Mouse (Mus musculus) kidney, postnatal 0 days (tissue): Measurements from ENCODE around the gene Slitrk3. TPM values are rescaled to one million over a fixed set of nuclear protein-coding genes. Genes with fewer than 3 reads are reported as not detected.

Experiments used
- ATAC-seq: fragments of 200-750 bp; cut with Nextera tagmentation; replicated peaks from 2 replicates; pipeline ENCODE4 v1.8.0; 2017; ENCODE audit warnings: low read depth, moderate number of reproducible peaks, moderate TSS enrichment, moderate library complexity; ENCODE audit not compliant: low FRiP score
- DNase-seq: peaks from one replicate; pipeline ENCODE4 v3.0.0-alpha.2; 2016; ENCODE audit warnings: low spot score
- H3K27ac ChIP-seq: fragments of 300-500 bp; sonication (generic); 2 replicates; pipeline ENCODE4 v1.5.1; 2014; ENCODE audit warnings: mild to moderate bottlenecking
- H3K27me3 ChIP-seq: fragments of 300-500 bp; sonication (generic); 2 replicates; pipeline ENCODE4 v1.6.1; 2014; ENCODE audit warnings: low read length, mixed read lengths; ENCODE audit not compliant: insufficient read depth
- H3K36me3 ChIP-seq: fragments of 300-500 bp; sonication (generic); 2 replicates; pipeline ENCODE4 v1.6.1; 2014; ENCODE audit warnings: low read length, mixed read lengths; ENCODE audit not compliant: insufficient read depth
- H3K4me1 ChIP-seq: fragments of 300-500 bp; sonication (generic); replicated peaks from 2 replicates; pipeline ENCODE4 v1.6.1; 2014; ENCODE audit warnings: antibody characterized with exemption, low read length, mixed read lengths; ENCODE audit not compliant: insufficient read depth
- H3K4me2 ChIP-seq: fragments of 300-500 bp; sonication (generic); 2 replicates; pipeline ENCODE4 v1.6.1; 2014; ENCODE audit warnings: mild to moderate bottlenecking, low read length, moderate library complexity, mixed read lengths
- H3K4me3 ChIP-seq: fragments of 300-500 bp; sonication (generic); replicated peaks from 2 replicates; pipeline ENCODE4 v1.5.1; 2014; ENCODE audit warnings: low read depth, low read length
- H3K9ac ChIP-seq: fragments of 300-500 bp; sonication (generic); 2 replicates; pipeline ENCODE4 v1.6.1; 2014; ENCODE audit warnings: low read depth, low read length
- H3K9me3 ChIP-seq: fragments of 300-500 bp; sonication (generic); replicated peaks from 2 replicates; pipeline ENCODE4 v1.6.1; 2016; ENCODE audit warnings: low read length, inconsistent platforms, mixed read lengths
- CTCF ChIP-seq: IDR thresholded peaks from 2 replicates; pipeline ENCODE4 v1.5.1; 2016; ENCODE audit warnings: antibody characterized with exemption, low read depth, mild to moderate bottlenecking, moderate library complexity
- WGBS: fragments of 180-500 bp; shearing (Covaris S2); extraction: QIAGEN DNeasy Blood & Tissue Kit; methylation state at CpG from one replicate; pipeline ENCODE4 v1.1.7; 2014; 5-methylcytosine and 5-hydroxymethylcytosine counted together
- polyA plus RNA-seq: library from polyadenylated mRNA; unstranded; fragments of >200 nt; fragmentation: Nextera tagmentation; extraction: Ambion mirVana; gene quantifications from 2 replicates; pipeline ENCODE4 v1.2.1, GENCODE M21; 2015

Gene Slitrk3
- polyA plus RNA-seq, 1 experiment from 2014 or later, result 0.03 TPM

GRCm38 (mm10) chr3:73002933-73003696 lies 54.5 kb downstream of the Slitrk3 start:
- Histone ChIP-seq H3K27me3 (no peaks in the 10 kb centered on the region), H3K4me3 (no peak overlapping the region), H3K9me3 (no peaks in the 10 kb centered on the region), H3K4me2 (no peak overlapping the region), H3K4me1 (no peaks in the 10 kb centered on the region), H3K36me3 (no peaks in the 10 kb centered on the region), H3K9ac (no peak overlapping the region), H3K27ac (no peak overlapping the region)
- no peak for ATAC-seq
- WGBS, result 93% methylated on average over 4 of the region's 4 CpGs
- TF ChIP-seq CTCF, result no peak
- DNase-seq, result no peak

GRCm38 (mm10) chr3:72997517-72997916 lies 60.1 kb downstream of the Slitrk3 start:
- TF ChIP-seq CTCF, result no peak
- Histone ChIP-seq H3K4me3 (no peak overlapping the region), H3K9ac (no peak overlapping the region), H3K9me3 (no peaks in the 10 kb centered on the region), H3K4me1 (no peaks in the 10 kb centered on the region), H3K36me3 (no peaks in the 10 kb centered on the region), H3K4me2 (no peak overlapping the region), H3K27me3 (no peaks in the 10 kb centered on the region), H3K27ac (no peak overlapping the region)
- DNase-seq (no peak), ATAC-seq (no peak)
- WGBS, result 54% methylated on average over 4 of the region's 4 CpGs

Other genes starting within 250 kb of the Slitrk3 start
- not detected in 2 replicates for gene Sis, start 89.9 kb downstream of the Slitrk3 start, polyA plus RNA-seq